Mouse (Mus musculus): ENCODE data around the gene 1700030J22Rik. TPM values are rescaled to one million over a fixed set of nuclear protein-coding genes. Genes with fewer than 3 reads are reported as not detected.

Gene 1700030J22Rik
- total RNA-seq, 2 experiments from 2014 or later, result 0.82 TPM; not detected in 1

DNA sequence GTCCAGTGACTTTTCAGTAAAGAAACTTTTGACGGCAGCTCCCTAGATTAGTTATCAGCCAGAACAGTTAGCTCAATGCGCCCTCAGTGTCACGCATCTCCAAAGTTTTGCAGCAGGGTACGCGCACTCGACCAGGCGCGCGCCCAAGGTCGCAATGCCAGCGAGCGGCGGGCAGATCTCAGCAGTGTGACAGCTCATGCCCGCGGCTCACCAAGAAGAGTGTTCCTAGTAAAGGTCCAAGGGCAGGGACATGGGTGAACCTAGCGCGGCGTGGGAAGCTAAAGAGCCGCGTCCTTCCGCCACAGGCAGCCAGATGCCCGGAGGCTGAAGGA, 57.8 kb downstream of the 1700030J22Rik start:
- ATAC-seq (replicated peaks; ENCODE audit: poor library complexity, severe bottlenecking), result no peak

Other genes starting within 250 kb of the 1700030J22Rik start
- 5.4 TPM in 2 replicates for gene Cdyl2, start 246.0 kb downstream of the 1700030J22Rik start, total RNA-seq (2014; fragmentation: Nextera tagmentation)
- 4.4 and 7.0 TPM in 2 replicates for gene Cdyl2, start 246.0 kb downstream of the 1700030J22Rik start, total RNA-seq (2017)
- gene Cmc2, start 57.5 kb downstream of the 1700030J22Rik start, total RNA-seq (2014; fragmentation: Nextera tagmentation), result 35.6 and 51.4 TPM in 2 replicates
- gene Cmc2, start 57.5 kb downstream of the 1700030J22Rik start, total RNA-seq (2017), result 50.7 and 58.2 TPM in 2 replicates
- 22.0 and 38.4 TPM in 2 replicates for gene Cenpn, start 57.2 kb downstream of the 1700030J22Rik start, total RNA-seq (2014; fragmentation: Nextera tagmentation)
- 33.9 and 43.1 TPM in 2 replicates for gene Cenpn, start 57.2 kb downstream of the 1700030J22Rik start, total RNA-seq (2017)
- gene Atmin, start 35.6 kb downstream of the 1700030J22Rik start, total RNA-seq (2014; fragmentation: Nextera tagmentation), result 9.8 and 10.8 TPM in 2 replicates
- gene Atmin, start 35.6 kb downstream of the 1700030J22Rik start, total RNA-seq (2017), result 10.6 and 15.1 TPM in 2 replicates
- 56.4 and 61.5 TPM in 2 replicates for gene Gcsh, start 14.6 kb upstream of the 1700030J22Rik start, total RNA-seq (2014; fragmentation: Nextera tagmentation)
- gene Gcsh, start 14.6 kb upstream of the 1700030J22Rik start, total RNA-seq (2017), result 80.8 and 104 TPM in 2 replicates
- not detected in 2 replicates for gene Pkd1l2, start 103.5 kb upstream of the 1700030J22Rik start, total RNA-seq (2014; fragmentation: Nextera tagmentation)
- gene Pkd1l2, start 103.5 kb upstream of the 1700030J22Rik start, total RNA-seq (2017), result not detected in 2 replicates
- 0.47 and 0.49 TPM in 2 replicates for gene Bco1, start 116.9 kb upstream of the 1700030J22Rik start, total RNA-seq (2014; fragmentation: Nextera tagmentation)
- 1.1 and 2.3 TPM in 2 replicates for gene Bco1, start 116.9 kb upstream of the 1700030J22Rik start, total RNA-seq (2017)
- gene Gan, start 179.2 kb upstream of the 1700030J22Rik start, total RNA-seq (2014; fragmentation: Nextera tagmentation), result 5.9 and 7.6 TPM in 2 replicates
- 3.4 and 6.4 TPM in 2 replicates for gene Gan, start 179.2 kb upstream of the 1700030J22Rik start, total RNA-seq (2017)

Data from granulocyte monocyte progenitor cell, adult 5-6 weeks (primary cell).